Mouse (Mus musculus): ENCODE measurements at regions not wholly inside any gene's neighbourhood (a gene's known extent, or its start where the extent isn't known, plus 50 kb on each side); places are given as distances from the start of the nearest gene placed in this dataset.

GRCm38 (mm10) chr8:8831306-8831705 is 141.0 kb upstream of the Arglu1 start:
- no peak for ATAC-seq (ENCODE audit: low TSS enrichment)

- ATAC-seq (ENCODE audit: low TSS enrichment) = peak; percentile 27; the same call in 1 of the 2 replicates
Measured at GRCm38 (mm10) chr8:8829230-8829629, 138.9 kb upstream of the Arglu1 start.

GRCm38 (mm10) chr8:8827555-8827954 is 137.2 kb upstream of the Arglu1 start:
- ATAC-seq (ENCODE audit: low TSS enrichment) = no peak

DNA sequence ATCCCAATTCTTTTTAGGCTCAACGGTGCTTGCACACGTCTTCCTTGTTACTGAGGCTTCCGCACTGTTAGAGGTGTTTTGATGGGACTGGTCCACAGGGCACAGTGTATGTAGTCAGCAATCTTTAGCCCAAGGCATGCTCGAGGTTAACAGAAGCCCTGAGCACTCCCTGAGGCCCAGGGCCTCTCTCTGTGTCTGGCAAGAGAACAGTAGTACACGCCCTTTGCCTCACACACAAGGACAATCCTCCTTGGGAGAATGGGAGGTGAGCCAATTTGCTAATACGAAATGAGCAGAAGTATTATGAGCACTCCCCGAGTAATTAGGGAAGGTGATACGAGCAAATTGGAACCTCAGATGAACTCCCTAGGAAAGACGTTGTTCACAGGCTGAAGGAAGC is 136.5 kb upstream of the Arglu1 start:
- no peak for ATAC-seq (ENCODE audit: low TSS enrichment)

- ATAC-seq (ENCODE audit: low TSS enrichment) = no peak
Measured at GRCm38 (mm10) chr8:8824886-8825285, 134.6 kb upstream of the Arglu1 start.

DNA sequence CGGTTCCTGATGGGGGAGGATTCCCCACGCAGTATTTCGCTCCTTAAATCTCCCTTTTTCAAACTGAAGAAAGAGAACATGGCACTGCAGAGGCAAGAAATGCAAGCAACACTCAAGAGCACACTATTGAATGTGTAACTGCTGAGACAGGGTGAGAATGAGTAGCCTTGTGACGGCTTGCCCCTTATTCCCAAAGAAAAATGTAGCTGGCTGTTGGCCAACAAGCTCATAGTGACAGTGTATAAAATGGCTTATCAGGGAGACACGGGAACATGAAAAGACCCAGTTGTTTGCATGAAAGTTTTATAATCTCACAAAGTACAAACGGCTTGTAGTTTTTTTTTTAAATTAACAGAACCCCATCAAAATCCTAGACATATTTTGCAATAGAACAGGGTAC is 130.8 kb upstream of the Arglu1 start:
- ATAC-seq (ENCODE audit: low TSS enrichment) = no peak

DNA sequence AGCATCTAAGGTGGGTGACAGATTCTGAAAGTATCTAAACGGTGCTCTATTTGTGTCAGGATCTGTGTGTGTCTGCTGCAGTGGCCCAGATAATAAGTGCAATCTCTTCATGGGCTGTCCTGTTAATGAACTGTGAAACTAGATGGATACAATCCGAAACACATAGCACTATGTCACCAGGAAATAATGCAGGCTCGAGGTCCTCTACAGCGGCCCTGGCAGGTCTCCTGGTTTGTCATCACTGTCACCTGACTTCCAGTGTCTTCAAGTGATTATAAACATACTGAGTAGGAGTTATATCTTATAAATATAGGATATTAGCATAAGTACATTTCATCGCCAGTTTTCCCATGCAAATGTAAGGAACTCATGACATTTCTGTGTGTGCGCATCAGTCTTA is 130.3 kb upstream of the Arglu1 start:
- ATAC-seq (ENCODE audit: low TSS enrichment) = no peak

DNA sequence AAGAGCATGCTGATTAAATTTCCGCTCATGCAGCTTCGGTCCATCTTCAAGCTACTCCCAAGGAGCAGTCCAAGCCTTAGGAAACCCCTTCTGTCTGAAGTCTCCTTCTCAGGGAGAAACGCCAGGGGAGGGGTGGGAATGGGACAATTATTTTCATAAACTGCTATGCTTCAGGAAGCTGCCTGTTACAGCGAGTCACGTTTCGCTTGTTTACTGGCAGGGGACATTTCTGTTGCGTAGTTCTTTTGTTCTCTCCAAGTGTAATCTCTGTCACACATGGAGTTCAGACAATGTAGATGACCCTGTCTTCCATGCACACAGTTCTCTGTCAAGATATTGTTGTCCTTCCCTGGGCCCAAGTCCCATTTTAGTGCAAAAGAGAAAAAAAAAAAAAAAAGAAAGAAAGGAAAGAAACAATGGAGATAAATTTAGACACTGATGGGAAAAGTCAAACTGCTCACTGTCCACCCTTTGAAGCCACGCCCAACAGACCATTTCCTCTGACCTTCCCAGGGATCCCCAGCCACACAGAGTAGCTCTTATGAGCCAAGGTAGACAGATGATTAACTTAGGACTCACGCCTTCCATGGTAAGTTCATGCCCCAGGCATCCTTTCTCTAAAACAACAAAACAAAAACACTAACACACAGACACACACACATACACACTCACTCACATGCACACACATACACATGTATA is 129.1 kb upstream of the Arglu1 start:
- no peak for ATAC-seq (ENCODE audit: low TSS enrichment)

DNA sequence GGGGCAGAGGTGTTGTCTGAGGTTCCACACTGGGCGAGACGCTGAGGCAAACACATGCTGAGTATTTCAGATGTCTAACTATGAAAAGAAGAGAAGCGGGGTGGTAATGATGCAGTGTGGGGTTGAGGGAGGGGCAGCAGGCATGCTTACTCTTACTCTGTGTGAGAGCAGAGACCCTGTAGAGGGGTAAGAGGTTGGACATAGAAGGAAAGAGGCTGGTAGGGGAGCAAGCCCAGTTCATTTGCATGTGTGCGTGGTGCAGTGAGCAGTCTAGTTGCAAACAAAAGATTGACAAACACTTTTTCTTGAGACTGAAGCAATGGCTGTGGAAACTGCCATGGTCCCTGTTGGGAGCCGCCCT is 122.5 kb upstream of the Arglu1 start:
- ATAC-seq (ENCODE audit: low TSS enrichment) = no peak

GRCm38 (mm10) chr8:8812051-8812806 is 121.9 kb upstream of the Arglu1 start:
- ATAC-seq (ENCODE audit: low TSS enrichment) = no peak

DNA sequence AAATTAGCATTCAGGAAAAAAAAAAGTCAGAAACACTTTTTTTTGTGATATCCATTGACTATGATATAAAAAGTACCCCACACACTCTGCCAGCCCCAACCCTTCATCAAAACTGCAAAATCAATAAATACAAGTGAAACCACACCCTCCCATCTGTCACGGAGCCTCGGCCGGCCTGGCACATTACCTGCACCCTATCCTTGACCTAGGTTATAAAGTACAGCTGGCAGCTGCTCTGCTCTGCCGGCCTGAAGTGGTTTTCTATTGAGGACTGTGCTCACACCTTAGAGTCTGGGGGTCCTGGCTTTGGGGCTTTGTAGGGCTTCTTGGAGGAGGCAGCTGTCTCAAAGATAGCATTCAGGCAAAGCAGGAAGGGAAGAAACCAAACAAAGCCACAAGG is 120.6 kb upstream of the Arglu1 start:
- no peak for ATAC-seq (ENCODE audit: low TSS enrichment)

- ATAC-seq (ENCODE audit: low TSS enrichment) = no peak
Measured at GRCm38 (mm10) chr8:8809835-8810439, 119.6 kb upstream of the Arglu1 start.

GRCm38 (mm10) chr8:8809349-8809748 is 119.0 kb upstream of the Arglu1 start:
- no peak for ATAC-seq (ENCODE audit: low TSS enrichment)

- ATAC-seq (ENCODE audit: low TSS enrichment) = no peak
Measured at GRCm38 (mm10) chr8:8802761-8803340, 112.5 kb upstream of the Arglu1 start.

DNA sequence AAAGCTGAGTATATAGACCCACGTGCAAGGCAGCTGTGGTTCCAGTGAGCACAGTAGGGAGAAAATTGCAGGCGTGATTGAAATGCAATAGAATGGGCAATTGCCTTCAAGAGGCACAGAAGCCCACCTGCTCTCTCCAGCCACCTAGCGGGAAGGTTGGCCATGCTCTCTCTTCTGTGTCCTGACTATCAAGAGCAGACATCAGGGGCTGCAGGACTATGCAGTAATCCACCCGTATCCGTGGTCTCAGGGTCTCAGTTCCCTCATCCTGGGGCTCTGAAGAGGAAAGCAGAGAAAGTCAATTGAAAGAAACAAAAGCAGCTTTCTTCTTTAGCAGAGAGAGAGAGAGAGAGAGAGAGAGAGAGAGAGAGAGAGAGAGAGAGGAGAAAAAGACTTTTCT is 112.0 kb upstream of the Arglu1 start:
- ATAC-seq (ENCODE audit: low TSS enrichment) = no peak

- no peak for ATAC-seq (ENCODE audit: low TSS enrichment)
Measured at GRCm38 (mm10) chr8:8801578-8801977, 111.3 kb upstream of the Arglu1 start.

DNA sequence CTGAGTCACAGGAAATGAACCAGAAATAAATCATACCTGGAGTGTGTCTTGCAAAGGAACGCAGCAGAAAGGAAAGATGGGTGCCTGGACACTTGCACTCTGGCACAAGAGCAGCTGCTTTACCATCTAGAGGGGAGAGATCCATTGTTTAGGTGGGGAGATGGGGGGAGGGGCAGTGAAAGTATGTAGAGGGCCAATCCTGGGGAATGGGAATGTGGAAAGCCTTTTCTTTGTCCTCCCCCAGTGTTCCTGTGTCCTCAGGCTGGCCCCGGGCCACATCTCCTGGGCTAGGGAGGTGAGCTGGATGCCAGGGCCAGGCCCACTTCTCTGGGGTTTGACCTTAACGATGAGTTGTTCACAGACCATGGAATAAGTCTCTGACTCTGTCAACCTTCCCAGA is 107.2 kb upstream of the Arglu1 start:
- no peak for ATAC-seq (ENCODE audit: low TSS enrichment)

DNA sequence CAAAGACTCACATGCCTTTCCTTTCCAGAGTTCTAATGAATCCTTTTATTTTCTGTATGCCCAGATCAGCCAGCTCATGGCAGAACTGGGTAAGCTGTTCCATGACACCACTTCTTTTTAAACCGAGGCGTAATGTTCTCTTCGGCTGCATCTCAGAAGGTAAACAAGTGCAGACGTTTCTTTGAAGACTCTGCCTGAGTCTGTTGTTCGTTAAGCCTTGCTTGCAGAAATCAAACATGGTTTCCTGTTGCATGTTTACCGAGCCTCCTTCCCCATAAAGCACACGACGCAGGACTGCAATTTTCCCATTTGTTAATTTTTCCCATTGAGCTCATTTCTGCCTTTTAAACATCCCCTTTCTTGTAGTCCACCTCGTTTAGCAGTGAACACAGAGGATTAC is 106.6 kb upstream of the Arglu1 start:
- ATAC-seq (ENCODE audit: low TSS enrichment) = no peak

- ATAC-seq (ENCODE audit: low TSS enrichment) = no peak
Measured at GRCm38 (mm10) chr8:8794711-8795110, 104.4 kb upstream of the Arglu1 start.

DNA sequence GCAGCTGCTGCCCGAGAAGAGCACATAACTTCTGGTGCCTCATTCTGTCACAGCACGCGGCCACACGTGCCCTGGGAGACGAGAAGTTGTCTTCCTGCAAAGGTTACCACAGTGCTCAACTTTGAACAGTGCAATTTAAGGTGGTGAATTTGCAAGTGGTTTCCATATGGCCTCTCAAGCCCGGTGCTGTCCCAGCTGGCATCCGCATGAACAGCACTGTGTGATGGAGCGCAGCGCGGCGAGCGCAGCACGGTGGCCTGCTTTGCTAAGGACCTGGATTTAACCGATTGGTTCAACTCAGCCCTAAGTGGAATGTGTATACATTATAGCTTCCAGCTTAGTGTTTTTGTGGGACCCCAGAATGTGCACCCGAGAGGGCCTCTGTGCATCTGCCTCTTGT is 89.6 kb upstream of the Arglu1 start:
- ATAC-seq (ENCODE audit: low TSS enrichment) = no peak

DNA sequence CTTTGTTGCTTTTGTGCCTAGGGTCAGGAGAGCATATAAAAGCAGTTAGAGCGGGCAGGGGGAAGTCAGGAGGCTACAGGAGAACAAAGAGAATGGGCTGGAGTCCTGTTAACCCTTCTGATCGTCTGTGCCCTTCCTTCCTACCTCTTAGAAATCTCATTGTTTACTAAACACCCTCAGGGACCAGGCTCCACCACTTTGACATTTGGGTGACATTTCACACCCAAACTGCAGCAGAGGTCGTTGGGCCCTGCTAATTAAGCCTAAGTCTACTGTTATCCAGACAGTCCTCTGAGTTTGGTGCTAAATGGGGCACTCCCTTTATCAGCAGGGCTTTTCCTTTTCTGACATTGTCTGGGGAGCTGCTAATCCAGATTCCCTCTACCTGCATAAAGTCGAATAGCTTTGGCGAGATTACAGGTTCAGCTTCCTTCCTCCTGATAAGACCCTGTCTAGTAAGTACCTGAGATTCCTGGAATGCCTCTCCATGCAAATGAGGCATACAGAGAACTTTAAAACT is 84.2 kb upstream of the Arglu1 start:
- no peak for ATAC-seq (ENCODE audit: low TSS enrichment)

DNA sequence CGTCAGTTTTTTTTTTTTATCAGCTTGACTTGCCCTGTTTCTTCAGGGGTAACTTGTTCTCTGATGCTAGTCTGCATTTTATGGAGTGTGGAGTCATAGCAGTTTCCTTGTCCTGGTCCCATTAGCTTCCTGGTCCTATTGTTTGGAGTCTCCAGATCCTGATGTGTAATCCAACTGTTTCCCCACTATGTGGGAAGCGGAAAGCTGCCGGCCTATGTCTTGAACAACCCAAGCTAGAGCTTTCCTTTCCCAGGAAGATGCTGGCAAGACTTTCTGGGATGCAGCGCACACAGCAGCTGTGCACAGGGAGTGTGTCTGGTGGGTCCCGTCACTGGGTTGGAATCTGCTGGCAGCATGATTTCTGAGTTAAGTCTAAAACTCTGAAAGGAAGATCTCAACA is 82.1 kb upstream of the Arglu1 start:
- ATAC-seq (ENCODE audit: low TSS enrichment) = no peak

DNA sequence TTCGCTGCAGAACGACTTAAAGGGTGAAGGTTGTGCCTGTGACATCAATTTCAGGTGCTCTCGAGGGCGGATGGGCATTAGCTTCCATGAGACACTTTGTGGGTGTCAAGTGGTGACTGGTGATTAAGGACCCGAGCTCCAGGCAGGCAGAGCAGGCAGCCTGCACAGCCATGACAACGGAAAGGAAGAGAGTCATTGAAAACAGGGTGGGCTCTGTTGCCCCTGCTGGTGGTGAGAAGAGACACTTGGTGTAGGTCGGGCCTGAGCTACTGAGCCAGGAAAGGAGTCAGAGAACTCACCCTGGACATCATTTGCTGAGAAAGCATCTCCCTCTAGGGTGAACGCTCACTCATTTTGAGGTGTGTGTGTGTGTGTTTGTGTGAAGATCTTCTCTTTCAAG is 80.1 kb upstream of the Arglu1 start:
- ATAC-seq (ENCODE audit: low TSS enrichment) = no peak
